Mouse (Mus musculus) liver, embryonic 14.5 days (tissue): ENCODE measurements at regions not wholly inside any gene's neighbourhood (a gene's known extent, or its start where the extent isn't known, plus 50 kb on each side); places are given as distances from the start of the nearest gene placed in this dataset.

Experiments used
- CTCF ChIP-seq: IDR thresholded peaks from 2 replicates; pipeline ENCODE4 v1.5.1; 2016; ENCODE audit warnings: antibody characterized with exemption, low read depth, control low read depth
- EP300 ChIP-seq: IDR thresholded peaks from 2 replicates; pipeline ENCODE4 v1.6.1; 2016; ENCODE audit warnings: antibody characterized with exemption, low read depth

GRCm38 (mm10) chr3:144273115-144273514, 68.1 kb upstream of the Lmo4 start:
- TF ChIP-seq CTCF (no peak), EP300 (no peak)
